19 mouse cellular contexts compared by ENCODE assay signal in genomic region chrX:9536881-9537280, GRCm38 (mm10). TPM values are rescaled to one million over a fixed set of nuclear protein-coding genes. Genes with fewer than 3 reads are reported as not detected.
"Had no signal": no experiment of that assay in that cellular context is flagged by ENCODE, and none has a peak within 500 bp of the region (broad histone marks: within the 10 kb centered on the region; RNA-seq: fewer than 3 reads in every experiment).

No protein-coding gene starts in this region.

- H3K4me2 ChIP-seq: lung, embryonic 14.5 days; midbrain, embryonic 11.5 days; midbrain, embryonic 13.5 days; midbrain, embryonic 15.5 days; neural tube, embryonic 12.5 days; stomach, embryonic 15.5 days had no signal

- H3K4me1 ChIP-seq: megakaryocyte, embryonic 14.5 days; midbrain, embryonic 13.5 days; midbrain, embryonic 15.5 days; neural tube, embryonic 12.5 days; stomach, embryonic 15.5 days had no signal

- H3K36me3 ChIP-seq: midbrain, embryonic 13.5 days; midbrain, embryonic 15.5 days; neural tube, embryonic 12.5 days; stomach, embryonic 15.5 days had no signal

- H3K4me3 ChIP-seq: megakaryocyte, embryonic 14.5 days; midbrain, embryonic 13.5 days; midbrain, embryonic 15.5 days; neural tube, embryonic 12.5 days; stomach, embryonic 15.5 days had no signal

- H3K9me3 ChIP-seq: megakaryocyte, embryonic 14.5 days; midbrain, embryonic 13.5 days; midbrain, embryonic 15.5 days; neural tube, embryonic 12.5 days; stomach, embryonic 15.5 days had no signal

- H3K9ac ChIP-seq: lung, embryonic 14.5 days; midbrain, embryonic 13.5 days; midbrain, embryonic 15.5 days; neural tube, embryonic 12.5 days; stomach, embryonic 15.5 days had no signal

- DNase-seq: lung, adult 18-20 months; lung, embryonic 14.5 days; lung, postnatal 10 days; lung, postnatal 4 days; right cerebral cortex, postnatal 14 days; thymus, adult 2 months; thymus, postnatal 25 days; thymus, postnatal 4 days had no signal

- ATAC-seq: midbrain, embryonic 13.5 days; midbrain, embryonic 15.5 days had no signal

- H3K27ac ChIP-seq: midbrain, embryonic 13.5 days; midbrain, embryonic 15.5 days; neural tube, embryonic 12.5 days; stomach, embryonic 15.5 days; stomach, postnatal 0 days had no signal

- H3K27me3 ChIP-seq: megakaryocyte, embryonic 14.5 days; midbrain, embryonic 13.5 days; midbrain, embryonic 15.5 days; neural tube, embryonic 12.5 days; stomach, embryonic 15.5 days had no signal

RNA-seq across cellular contexts. Expression of gene H2al1o, which starts 35.3 kb away (rescaled TPM):
- polyA plus RNA-seq: lung, embryonic 14.5 days; lung, embryonic 16.5 days; midbrain, embryonic 11.5 days; midbrain, embryonic 13.5 days; midbrain, embryonic 15.5 days; midbrain, postnatal 0 days; neural tube, embryonic 12.5 days; neural tube, embryonic 14.5 days; spleen, adult 2 months; stomach, embryonic 15.5 days; stomach, postnatal 0 days; thymus, adult 2 months had no signal
